Mouse (Mus musculus) intestine, embryonic 14.5 days (tissue): Measurements from ENCODE around the gene Plscr2. TPM values are rescaled to one million over a fixed set of nuclear protein-coding genes. Genes with fewer than 3 reads are reported as not detected.

ENCODE experiments used
- ATAC-seq: fragments of 200-750 bp; cut with Nextera tagmentation; replicated peaks from 2 replicates; pipeline ENCODE4 v1.8.0; 2017; ENCODE audit warnings: low read depth, moderate number of reproducible peaks, moderate TSS enrichment, moderate library complexity; ENCODE audit not compliant: low FRiP score, low TSS enrichment
- DNase-seq: peaks from one replicate; pipeline ENCODE4 v3.0.0-alpha.2; 2018; ENCODE audit warnings: low spot score
- H3K27ac ChIP-seq: fragments of 300-500 bp; sonication (generic); 2 replicates; pipeline ENCODE4 v1.5.1; 2014; ENCODE audit warnings: low read depth, mild to moderate bottlenecking, control low read depth
- H3K27me3 ChIP-seq: fragments of 300-500 bp; sonication (generic); replicated peaks from 2 replicates; pipeline ENCODE4 v1.6.1; 2014; ENCODE audit warnings: low read length, control low read depth; ENCODE audit not compliant: control insufficient read depth, insufficient read depth
- H3K36me3 ChIP-seq: fragments of 300-500 bp; sonication (generic); 2 replicates; pipeline ENCODE4 v1.6.1; 2014; ENCODE audit warnings: low read length, control low read depth; ENCODE audit not compliant: control insufficient read depth, insufficient read depth
- H3K4me1 ChIP-seq: fragments of 300-500 bp; sonication (generic); replicated peaks from 2 replicates; pipeline ENCODE4 v1.6.1; 2014; ENCODE audit warnings: low read length, control low read depth, mixed read lengths; ENCODE audit not compliant: control insufficient read depth, insufficient read depth
- H3K4me2 ChIP-seq: fragments of 300-500 bp; sonication (generic); 2 replicates; pipeline ENCODE4 v1.6.1; 2014; ENCODE audit warnings: low read length
- H3K4me3 ChIP-seq: fragments of 300-500 bp; sonication (generic); 2 replicates; pipeline ENCODE4 v1.5.1; 2014; ENCODE audit warnings: low read depth, low read length, control low read depth, mixed read lengths
- H3K9ac ChIP-seq: fragments of 300-500 bp; sonication (generic); 2 replicates; pipeline ENCODE4 v1.6.1; 2014; ENCODE audit warnings: mild to moderate bottlenecking, low read length
- H3K9me3 ChIP-seq: fragments of 300-500 bp; sonication (generic); 2 replicates; pipeline ENCODE4 v1.6.1; 2016; ENCODE audit warnings: low read length, control low read depth; ENCODE audit not compliant: control insufficient read depth
- WGBS: fragments of 180-500 bp; shearing (Covaris S2); extraction: QIAGEN DNeasy Blood & Tissue Kit; methylation state at CpG from one replicate; pipeline ENCODE4 v1.1.7; 2014; 5-methylcytosine and 5-hydroxymethylcytosine counted together
- polyA plus RNA-seq: library from polyadenylated mRNA; unstranded; fragments of >200 nt; fragmentation: Nextera tagmentation; extraction: Ambion mirVana; gene quantifications from 2 replicates; pipeline ENCODE4 v1.2.1, GENCODE M21; 2014

The Plscr2 gene
- polyA plus RNA-seq, 1 experiment from 2014 or later = 0.87 TPM

GRCm38 (mm10) chr9:92249987-92250772 is 25.2 kb upstream of the Plscr2 start:
- Histone ChIP-seq H3K4me1 (peaks cover 5% of the 10 kb centered on the region; the same call in 1 of the 2 replicates), H3K4me3 (peak overlapping the region; percentile 57), H3K27me3 (no peaks in the 10 kb centered on the region), H3K36me3 (no peaks in the 10 kb centered on the region), H3K4me2 (peak overlapping the region; percentile 74), H3K27ac (peak overlapping the region; percentile 90), H3K9ac (peak overlapping the region; percentile 62), H3K9me3 (no peaks in the 10 kb centered on the region)
- DNase-seq = peak; percentile 89
- 3% methylated on average over 40 of the region's 40 CpGs for WGBS
- peak; percentile 95 for ATAC-seq

GRCm38 (mm10) chr9:92252718-92253117 is 22.7 kb upstream of the Plscr2 start:
- Histone ChIP-seq H3K27ac (no peak overlapping the region), H3K9ac (no peak overlapping the region), H3K4me3 (no peak overlapping the region), H3K36me3 (no peaks in the 10 kb centered on the region), H3K9me3 (no peaks in the 10 kb centered on the region), H3K4me2 (0 out of 2 replicates have a peak overlapping the region, but pooled peaks have one; percentile 74), H3K27me3 (no peaks in the 10 kb centered on the region), H3K4me1 (peaks cover 5% of the 10 kb centered on the region; the same call in 1 of the 2 replicates)
- ATAC-seq (no peak), DNase-seq (no peak)
- WGBS = 83% methylated on average over 5 of the region's 5 CpGs

- no peak overlapping the region for H3K4me2 ChIP-seq
- no peak overlapping the region for H3K4me3 ChIP-seq
- WGBS = 89% methylated on average over 10 of the region's 10 CpGs
- peaks cover 5% of the 10 kb centered on the region; the same call in 1 of the 2 replicates for H3K4me1 ChIP-seq
- H3K9ac ChIP-seq = no peak overlapping the region
- H3K27me3 ChIP-seq = no peaks in the 10 kb centered on the region
- DNase-seq (no peak), ATAC-seq (no peak)
- no peak overlapping the region for H3K27ac ChIP-seq
- H3K36me3 ChIP-seq = no peaks in the 10 kb centered on the region
- H3K9me3 ChIP-seq = no peaks in the 10 kb centered on the region
These were observed 21.6 kb upstream of the Plscr2 start for GRCm38 (mm10) chr9:92253585-92254321.

GRCm38 (mm10) chr9:92260481-92261159 is 14.8 kb upstream of the Plscr2 start:
- Histone ChIP-seq H3K4me3 (no peak overlapping the region), H3K4me1 (no peaks in the 10 kb centered on the region), H3K4me2 (no peak overlapping the region), H3K9ac (no peak overlapping the region), H3K27ac (no peak overlapping the region), H3K36me3 (peaks cover 13% of the 10 kb centered on the region; the same call in 1 of the 2 replicates), H3K9me3 (no peaks in the 10 kb centered on the region), H3K27me3 (no peaks in the 10 kb centered on the region)
- WGBS = 64% methylated on average over 7 of the region's 7 CpGs
- DNase-seq (no peak), ATAC-seq (no peak)

- no peak for DNase-seq
These were observed 9.7 kb upstream of the Plscr2 start for GRCm38 (mm10) chr9:92265719-92266118.

GRCm38 (mm10) chr9:92266558-92267171 is 8.7 kb upstream of the Plscr2 start:
- no peaks in the 10 kb centered on the region for H3K9me3 ChIP-seq
- H3K4me1 ChIP-seq = peaks cover 3% of the 10 kb centered on the region; the same call in 1 of the 2 replicates
- H3K27me3 ChIP-seq = no peaks in the 10 kb centered on the region
- H3K4me3 ChIP-seq = no peak overlapping the region
- no peak for DNase-seq
- ATAC-seq = peak; percentile 40; the same call in 1 of the 2 replicates
- H3K4me2 ChIP-seq = no peak overlapping the region
- peaks cover 45% of the 10 kb centered on the region for H3K36me3 ChIP-seq
- WGBS = 58% methylated on average over 8 of the region's 8 CpGs
- H3K27ac ChIP-seq = no peak overlapping the region
- H3K9ac ChIP-seq = no peak overlapping the region

More at GRCm38 (mm10) chr9:92265719-92266118, 9.7 kb upstream of the Plscr2 start:
- 79% methylated on average over 4 of the region's 4 CpGs for WGBS
- Histone ChIP-seq H3K36me3 (peaks cover 43% of the 10 kb centered on the region), H3K9ac (no peak overlapping the region), H3K9me3 (no peaks in the 10 kb centered on the region), H3K4me1 (peaks cover 3% of the 10 kb centered on the region; the same call in 1 of the 2 replicates), H3K4me2 (no peak overlapping the region), H3K4me3 (no peak overlapping the region), H3K27me3 (no peaks in the 10 kb centered on the region), H3K27ac (no peak overlapping the region)
- no peak for ATAC-seq

GRCm38 (mm10) chr9:92267732-92268131 is 7.7 kb upstream of the Plscr2 start:
- Histone ChIP-seq H3K4me1 (peaks cover 3% of the 10 kb centered on the region; the same call in 1 of the 2 replicates), H3K27me3 (no peaks in the 10 kb centered on the region), H3K4me3 (no peak overlapping the region), H3K9me3 (no peaks in the 10 kb centered on the region), H3K4me2 (no peak overlapping the region), H3K27ac (no peak overlapping the region), H3K9ac (no peak overlapping the region), H3K36me3 (peaks cover 45% of the 10 kb centered on the region)
- DNase-seq (no peak), ATAC-seq (no peak)
- 67% methylated on average over 1 of the region's 1 CpGs for WGBS

GRCm38 (mm10) chr9:92269829-92270404 is 5.5 kb upstream of the Plscr2 start:
- DNase-seq (no peak), ATAC-seq (no peak)
- H3K27me3 ChIP-seq = no peaks in the 10 kb centered on the region
- WGBS = 94% methylated on average over 5 of the region's 5 CpGs
- peaks cover 16% of the 10 kb centered on the region for H3K4me1 ChIP-seq
- H3K9ac ChIP-seq = no peak overlapping the region
- H3K27ac ChIP-seq = no peak overlapping the region
- H3K4me3 ChIP-seq = no peak overlapping the region
- H3K9me3 ChIP-seq = no peaks in the 10 kb centered on the region
- no peak overlapping the region for H3K4me2 ChIP-seq
- H3K36me3 ChIP-seq = peaks cover 40% of the 10 kb centered on the region
